Mouse (Mus musculus) fat pad, adult 2 months (tissue): ENCODE results near the gene Nrxn3.

Source experiments
- DNase-seq: peaks from one replicate; pipeline ENCODE4 v3.0.0-alpha.2; 2011; ENCODE audit warnings: low read depth, low spot score; ENCODE audit errors: extremely low read depth

Gene Nrxn3

DNA sequence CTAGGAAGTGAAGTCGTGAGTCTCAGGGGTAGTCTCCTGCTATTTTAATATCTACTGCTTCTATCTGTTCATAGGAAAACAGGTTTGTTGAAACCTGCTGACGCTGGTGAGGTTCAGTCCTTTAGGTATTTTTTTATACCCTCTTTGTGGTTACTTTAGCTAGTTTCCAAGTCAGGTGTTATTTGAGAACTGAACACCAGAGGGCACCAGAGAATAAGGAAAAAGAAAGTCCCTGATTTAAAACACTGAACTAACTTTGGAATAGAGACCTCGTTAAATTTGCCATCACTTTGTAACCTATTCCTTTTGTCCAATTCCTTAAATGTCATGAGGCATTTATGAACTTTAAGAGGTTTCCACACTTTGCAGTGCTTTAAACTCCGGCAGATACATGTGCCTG lies 756.4 kb downstream of the Nrxn3 start:
- no peak for DNase-seq

DNA sequence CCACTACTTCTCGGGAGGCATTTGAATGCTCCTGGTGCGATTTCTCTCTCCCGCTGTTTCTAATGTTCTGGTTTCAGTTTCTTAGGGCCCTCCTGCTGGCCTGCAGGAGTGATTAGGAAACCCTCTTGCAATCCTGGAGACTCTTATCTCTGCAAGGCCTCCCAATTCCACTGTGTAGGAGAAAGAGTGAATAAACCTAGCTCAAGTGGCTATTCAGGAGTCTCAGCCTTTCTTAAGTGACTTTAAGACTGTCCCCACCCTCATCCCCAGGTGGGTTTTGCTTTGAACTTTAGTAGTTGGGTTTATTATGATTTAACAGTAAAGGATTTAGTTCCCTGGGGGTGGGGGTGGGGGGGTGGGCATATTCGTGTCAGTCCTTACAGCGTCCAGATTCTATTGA lies 759.5 kb downstream of the Nrxn3 start:
- no peak for DNase-seq

DNA sequence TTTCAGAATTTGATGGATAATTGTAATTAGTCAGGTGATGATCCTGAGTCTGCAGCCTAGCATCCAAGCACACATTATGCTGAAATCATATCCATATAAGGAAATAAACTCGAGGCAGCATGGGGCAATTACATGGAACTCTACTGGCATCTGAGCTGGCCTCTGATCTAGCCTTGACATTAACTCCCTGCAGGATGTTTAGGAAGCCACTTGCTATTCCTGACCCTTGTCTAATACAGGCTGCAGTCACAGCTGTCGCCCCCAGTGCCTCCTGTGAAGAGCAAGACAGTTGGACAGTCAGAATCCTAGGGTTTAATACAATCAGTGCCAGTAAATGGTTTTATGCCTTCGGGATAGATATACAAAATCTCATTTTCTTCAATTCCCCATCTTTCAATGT lies 781.4 kb downstream of the Nrxn3 start:
- DNase-seq, result no peak

DNA sequence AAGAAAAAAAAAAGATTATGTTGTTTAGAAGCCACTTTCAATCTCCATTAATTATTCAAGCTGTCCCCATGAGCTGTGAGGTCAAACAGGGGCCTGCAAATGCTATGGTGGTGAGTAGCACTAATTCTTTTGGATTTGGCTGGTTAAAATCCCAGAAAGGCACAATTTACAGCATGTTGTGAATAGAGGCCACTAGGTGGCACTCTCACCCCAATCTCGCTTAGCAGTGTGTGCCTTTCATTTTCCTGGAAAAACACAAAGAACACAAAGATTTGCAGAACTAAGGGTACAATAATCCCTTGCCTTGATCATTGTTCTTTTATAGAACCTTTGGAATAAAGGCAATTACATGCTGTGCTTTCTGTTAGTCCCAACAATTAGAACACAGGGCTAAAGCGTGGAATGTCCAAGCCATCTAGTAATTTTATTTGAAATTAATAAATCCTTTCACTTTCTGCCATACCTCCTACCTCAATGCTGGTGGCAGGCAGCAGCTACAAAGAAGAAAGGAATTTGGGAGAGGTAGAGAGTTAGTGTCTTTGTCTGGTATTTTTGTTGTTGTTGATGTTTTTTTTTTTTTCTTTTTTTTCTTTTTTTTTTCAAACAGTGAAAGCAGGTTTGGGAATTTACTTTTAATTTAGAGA lies 782.6 kb downstream of the Nrxn3 start:
- no peak for DNase-seq

DNA sequence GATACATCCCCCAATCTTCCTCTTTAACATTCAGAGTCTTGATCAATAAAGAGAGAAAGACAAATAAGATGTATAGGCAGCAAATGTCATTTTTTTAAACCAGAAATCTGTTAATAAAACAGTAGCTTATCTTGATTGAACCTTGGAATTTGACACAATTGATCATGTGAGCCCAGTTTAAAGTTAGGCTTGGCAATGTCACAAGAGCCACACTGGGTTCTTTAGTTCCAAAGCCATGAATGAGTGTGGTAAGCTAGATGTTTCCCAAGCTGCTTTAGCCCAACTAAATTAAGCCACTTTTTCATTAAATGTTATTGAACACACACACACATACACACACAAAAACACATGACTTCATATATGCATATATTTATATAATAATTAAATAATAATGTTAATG lies 786.3 kb downstream of the Nrxn3 start:
- DNase-seq, result no peak

DNA sequence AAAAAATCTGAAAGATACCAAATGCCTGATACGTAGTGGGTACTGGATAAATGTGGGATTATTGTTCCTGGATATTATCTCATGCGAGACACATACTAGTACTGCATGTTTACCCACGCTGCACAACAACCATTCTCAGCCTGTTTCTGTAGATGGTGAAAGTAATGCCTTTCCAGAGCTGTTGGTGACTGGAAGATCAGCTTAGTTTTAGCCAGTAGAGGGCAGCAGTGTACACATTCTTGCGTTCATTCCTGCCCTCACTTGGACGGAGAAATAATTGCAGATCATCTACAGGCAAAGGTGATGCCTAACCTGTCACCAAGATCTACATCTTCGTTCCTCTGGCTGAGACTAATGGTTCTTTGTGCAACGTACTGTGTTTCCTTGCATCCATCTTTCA lies 791.1 kb downstream of the Nrxn3 start:
- DNase-seq, result no peak

DNA sequence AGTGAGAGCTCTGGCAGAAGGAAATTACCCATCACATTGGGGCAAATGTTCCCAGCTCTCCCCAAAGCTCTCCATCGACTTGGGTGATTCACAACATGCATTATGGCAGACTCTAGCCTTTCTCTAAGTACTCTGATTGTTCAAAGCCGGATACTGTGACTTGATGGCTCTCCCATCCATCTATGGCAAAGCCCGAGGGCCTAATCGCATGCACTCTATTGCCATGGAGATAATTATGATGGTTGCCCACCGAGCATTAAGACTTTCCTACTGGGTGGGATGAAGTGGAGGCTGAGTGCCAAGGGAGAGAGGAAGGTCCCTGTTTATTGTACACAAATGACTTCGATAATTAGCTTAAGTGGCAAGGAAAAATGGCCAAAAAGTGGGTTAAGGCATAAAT lies 793.4 kb downstream of the Nrxn3 start:
- no peak for DNase-seq

DNA sequence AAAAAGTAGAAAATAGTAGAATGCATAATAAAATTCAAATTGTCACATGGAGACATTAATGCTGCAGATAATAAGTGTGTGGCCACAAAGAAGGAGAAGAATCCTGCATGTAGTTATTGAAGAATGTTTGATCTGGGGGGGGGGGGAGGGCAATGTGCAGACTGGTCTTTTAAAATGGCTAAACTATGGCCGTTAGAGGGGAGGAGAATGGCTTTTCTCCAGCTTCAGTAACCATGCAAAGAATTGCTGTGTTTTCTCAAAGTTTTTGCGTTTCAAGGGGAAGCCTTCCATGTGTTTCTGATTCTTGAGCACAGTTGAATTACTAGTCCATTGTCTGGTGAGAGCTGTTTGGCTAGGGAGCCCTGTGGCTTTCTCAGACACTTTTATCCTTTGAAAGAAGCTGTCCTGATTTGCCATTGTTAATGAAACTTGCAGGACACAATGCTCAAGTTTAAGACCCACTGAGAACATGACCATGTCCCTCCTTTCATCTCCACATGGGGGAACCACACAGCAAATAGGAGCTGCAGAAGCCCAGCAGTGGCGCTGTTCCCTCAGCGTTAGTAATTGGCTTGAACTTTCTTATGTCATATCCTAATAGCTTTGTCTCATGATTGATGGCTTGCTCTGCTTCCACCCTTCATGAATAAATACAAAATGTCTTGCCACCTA lies 808.1 kb downstream of the Nrxn3 start:
- no peak for DNase-seq

DNA sequence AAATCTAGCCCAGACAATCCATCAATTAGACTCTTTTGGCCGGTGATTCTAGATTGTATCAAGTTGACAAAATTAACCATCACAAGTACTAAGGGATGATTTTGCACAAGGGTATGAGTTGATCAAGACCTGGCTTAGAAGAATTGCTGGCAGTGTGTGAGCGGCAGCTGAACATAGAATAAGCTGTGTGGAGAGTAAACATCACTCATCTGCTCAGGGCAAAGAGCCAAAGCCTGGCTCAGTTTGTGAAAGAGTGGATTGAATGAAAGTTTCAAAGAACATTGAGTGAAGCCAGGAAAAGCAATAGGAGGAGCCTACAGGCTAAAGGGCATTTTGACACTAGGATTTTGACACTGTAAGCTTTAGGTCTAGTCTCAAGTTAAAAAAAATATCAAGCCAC lies 828.6 kb downstream of the Nrxn3 start:
- DNase-seq, result peak; percentile 98

DNA sequence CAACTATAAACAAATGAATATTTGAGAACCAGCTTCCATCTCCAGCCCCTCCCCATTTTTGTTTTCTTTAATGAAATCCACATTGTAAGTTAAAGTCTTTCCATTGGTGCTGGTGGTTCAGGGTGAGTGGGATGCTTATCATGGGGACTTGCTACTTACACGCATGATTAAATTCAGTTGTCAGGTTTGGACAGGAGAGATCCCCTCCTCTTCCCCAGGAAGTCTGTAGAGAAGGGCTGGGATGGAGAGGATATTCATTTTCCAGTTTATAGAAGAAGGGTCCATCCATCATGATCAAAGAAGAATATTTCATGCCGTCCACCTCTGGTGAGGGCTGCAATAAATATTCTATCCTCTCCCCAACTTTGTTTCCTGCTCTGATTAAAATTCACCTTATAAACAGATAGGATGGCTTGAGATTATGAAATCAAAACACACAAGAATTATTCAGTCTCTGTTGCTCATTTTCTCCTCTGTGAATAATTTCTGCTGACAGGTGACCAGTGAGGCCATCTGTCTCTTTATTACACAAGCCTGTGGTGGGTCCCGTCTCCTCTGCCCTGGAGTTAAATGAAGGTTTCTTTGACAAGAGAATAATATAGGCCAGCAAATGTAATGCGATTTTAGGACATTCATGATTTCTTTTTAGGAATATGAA lies 830.7 kb downstream of the Nrxn3 start:
- no peak for DNase-seq

DNA sequence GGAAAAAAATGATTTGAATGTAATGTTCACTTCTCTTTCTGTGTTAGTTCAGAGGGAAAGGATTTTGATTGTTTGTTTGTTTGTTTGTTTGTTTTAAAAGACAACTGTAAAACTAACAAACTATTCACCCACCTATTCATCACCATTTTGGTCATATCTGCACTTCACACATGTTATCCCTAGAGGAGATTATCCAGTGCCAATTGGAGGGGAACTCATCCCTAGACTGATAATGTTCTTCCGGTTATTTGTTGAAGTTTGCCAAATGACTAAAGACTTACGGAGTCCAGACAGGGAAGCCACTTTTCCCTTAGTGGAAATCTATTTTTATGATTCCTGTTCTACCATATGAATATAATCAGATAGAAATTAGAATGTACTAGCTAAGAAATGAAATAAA lies 831.5 kb downstream of the Nrxn3 start:
- no peak for DNase-seq

DNA sequence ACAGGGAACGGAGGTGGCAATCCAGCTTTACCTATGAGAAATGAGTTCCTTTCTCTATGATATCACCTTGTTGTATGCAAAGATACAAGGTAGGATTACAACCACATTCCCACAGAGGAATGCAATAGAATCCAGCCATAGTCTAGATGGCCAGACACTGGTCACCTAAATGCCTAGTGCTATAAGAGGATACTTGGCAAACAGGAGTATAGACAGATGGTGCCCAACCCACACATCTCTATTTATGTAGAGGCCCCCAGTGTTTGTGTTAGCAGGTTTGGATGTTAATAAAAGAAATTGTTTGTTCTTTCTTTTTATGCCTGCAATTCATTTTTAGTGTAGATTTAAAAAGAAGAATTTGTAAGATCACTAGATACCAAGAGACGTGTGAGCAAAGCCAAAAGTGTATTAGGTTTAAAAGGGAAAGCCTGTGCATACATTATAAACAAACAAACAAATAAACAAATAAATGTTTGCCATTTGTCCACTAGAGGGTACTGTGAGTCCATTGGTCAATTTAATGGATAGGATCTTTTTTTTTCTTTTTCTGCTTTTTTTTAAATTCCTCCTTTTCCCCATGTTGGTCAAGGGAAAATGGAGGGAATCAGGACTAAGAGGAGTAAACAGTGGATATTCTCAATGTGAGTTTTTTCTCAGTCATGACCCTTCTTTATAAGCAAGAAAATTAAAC lies 832.2 kb downstream of the Nrxn3 start:
- no peak for DNase-seq

DNA sequence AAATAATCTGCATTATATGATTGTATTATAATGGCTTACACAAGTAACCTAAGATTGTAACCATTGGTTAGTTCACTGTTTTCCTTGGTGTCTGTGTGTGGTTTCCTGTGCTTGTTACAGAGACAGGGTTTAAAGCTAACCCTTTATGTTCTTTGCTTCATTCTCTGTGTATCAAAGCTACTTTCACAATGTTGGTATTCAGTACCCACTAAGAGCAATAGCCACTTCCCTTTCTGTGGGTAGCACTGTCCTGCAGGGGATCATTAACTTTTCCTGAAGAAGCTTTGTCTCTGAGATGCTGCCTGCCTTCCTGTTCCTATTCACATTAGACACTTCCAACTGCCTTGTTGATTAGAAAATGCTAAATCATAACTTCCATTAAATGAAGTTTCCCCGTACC lies 836.2 kb downstream of the Nrxn3 start:
- DNase-seq, result no peak

DNA sequence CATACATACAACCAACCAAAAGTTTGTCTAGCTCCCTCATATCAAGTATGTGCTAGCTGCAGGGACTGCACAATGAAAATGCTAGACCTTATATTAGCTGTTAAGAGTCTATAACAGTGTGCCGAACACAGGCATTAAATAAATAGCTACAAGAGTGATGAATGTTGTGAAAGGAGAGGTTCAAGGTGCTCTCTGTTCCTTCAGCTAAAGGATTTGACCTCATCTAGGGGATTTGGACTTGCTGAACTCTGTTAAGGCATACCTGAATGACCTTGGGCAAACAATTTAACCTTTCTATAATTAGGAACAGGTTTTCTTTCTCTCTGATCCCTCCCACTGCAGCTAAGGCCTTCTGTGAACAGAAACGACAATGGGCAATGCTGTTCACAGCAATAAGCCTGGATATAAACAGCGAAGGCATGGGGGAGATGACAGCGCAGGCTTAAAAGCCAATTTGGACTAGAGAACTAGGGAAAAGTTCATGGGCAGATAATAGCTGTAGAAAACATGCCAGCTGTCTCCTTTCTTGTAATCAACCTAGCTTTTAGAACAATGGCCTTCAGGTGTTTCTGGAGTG lies 839.4 kb downstream of the Nrxn3 start:
- peak; percentile 10 for DNase-seq

DNA sequence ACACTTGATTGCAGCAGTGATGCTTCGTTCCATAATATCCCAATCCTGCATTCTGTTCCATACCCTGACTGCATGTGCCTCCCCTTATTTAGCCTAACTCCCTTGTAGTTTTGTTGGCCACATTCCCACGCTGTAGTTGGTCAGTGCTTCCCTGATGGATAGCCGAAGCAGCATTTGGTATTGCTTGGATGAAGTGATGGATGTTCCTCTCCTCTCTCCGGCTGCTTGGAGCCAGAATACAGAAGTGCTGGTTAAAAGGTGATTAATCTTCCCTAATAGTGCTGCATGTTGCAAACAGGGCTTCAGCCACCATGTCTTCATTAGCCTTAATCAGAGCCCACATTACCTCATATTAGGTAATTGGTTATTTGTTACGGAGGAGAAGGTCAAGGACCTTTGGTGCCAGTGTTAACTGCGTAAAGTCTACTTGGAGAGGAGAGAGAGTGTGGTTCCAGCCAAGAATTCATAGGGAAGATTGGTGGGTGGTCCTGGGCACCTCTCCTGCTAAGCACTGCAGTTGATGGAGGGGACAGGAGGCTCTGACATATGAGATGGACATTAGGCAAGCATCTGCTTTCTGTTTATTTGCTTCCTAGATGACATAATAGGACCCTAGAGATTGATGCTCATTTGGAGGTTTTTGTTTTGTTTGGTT lies 846.2 kb downstream of the Nrxn3 start:
- no peak for DNase-seq

DNA sequence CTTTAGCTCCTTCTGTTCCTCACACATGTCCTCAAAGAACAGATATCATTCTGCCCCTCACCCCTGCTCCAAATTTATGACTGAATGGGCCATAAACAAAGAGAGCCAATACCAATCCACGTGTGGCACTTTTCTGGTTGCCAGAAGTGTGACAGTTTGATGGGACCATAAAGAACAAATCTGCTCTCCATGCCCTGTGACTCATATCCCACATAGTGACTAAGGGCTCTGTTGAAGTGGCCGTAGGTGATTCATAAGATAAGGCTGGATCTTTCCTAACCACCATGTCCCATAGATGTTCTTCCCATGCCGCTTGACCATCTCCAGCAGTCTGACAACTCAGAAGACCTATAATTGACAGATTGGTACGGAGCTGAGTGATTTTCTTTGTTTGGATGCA lies 869.8 kb downstream of the Nrxn3 start:
- DNase-seq, result no peak

DNA sequence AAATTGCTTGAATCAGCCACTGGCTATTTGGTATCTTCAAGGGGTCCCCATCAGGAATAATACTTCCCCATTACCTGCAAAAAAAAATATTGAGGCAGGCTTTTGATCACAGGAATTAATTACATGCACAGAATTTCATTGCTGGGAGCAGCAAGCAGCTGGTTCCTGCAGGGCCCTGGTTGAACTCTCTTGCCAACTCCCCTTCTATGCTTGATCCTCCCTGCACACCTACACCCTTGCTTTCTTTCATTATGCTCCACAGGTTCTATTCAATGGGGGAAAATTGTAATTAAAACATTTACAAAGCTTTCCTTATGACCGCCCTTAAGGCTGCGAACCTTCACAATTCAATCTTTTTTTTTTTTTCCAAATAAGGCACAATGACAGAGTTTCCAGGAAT lies 891.0 kb downstream of the Nrxn3 start:
- DNase-seq, result no peak

DNA sequence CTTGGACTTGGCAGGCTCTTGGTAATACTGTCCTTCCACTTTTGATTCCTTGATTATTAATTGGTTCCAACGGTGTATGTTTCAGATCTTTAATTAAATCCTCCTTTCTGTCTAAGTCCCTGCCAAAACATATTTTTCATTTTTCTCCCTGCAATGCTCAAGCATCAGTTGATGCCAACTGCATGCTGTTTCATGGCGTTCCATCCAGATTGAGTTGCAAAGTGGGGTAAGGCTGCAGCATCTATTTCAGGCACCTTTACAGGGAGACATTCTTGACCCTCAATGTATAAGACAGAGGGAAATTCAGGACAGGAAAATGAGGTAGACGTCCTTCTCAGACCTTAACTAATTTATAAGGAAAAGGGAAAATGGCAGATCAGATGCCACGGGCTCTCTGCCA lies 903.1 kb downstream of the Nrxn3 start:
- no peak for DNase-seq

DNA sequence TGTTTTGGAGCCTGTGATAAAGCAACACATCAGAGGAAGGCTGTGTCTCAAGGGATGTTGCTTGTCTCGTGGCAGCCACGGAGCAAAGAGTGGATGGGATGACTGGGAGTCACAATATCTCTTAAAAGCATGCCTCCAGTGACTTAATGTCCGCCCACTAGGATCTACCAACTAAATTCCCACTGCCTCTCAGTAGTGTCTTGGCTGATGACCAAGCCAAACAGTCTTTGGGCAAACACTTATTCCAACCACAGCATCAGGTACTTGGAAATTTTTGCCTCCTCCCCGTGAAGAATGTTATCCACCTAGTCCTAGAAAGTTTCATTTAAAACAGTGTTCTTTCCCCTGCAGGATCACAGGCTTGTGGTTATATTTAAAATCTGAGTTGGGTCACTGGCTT lies 917.4 kb downstream of the Nrxn3 start:
- peak; percentile 50 for DNase-seq

DNA sequence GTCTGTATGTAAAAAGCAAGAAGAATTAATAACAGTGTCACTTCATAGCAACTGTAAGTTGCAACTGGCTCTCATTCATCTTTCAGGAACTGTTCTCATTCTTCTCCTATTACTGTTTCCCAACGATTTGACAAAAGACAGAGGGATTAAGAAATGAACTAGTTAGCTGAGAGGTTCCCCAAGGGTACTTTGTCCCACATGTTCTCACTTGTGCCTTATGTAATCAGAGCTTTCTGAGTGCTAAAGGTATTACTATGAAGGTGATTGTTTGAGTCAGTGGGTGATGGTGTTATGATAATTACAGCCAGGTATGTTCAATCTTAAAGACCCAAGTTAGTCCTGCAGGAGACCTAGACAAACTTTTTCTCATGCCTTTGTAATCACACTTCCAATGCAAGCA lies 918.8 kb downstream of the Nrxn3 start:
- DNase-seq, result peak; percentile 70

DNA sequence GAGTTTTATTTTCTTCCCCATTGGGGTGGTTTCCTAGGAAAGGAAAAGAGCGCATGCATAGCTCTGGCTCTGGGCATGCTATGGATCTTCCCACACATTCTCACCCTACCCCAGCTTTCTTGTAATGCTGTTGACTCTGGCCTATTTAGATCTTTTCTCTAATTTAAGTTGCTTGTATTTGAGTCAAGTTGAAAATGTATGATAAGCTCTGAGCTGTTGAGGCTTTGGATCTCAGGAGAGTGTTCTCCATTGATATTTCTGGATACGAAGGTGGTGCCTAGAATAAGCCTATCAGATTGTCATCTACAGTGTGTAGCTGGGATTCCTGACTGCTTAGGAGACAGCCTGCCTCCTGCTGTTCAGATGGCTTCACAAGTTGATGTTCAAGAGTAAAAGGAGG lies 930.5 kb downstream of the Nrxn3 start:
- no peak for DNase-seq
